Mouse (Mus musculus): ENCODE measurements around the gene Tet2.

DNA sequence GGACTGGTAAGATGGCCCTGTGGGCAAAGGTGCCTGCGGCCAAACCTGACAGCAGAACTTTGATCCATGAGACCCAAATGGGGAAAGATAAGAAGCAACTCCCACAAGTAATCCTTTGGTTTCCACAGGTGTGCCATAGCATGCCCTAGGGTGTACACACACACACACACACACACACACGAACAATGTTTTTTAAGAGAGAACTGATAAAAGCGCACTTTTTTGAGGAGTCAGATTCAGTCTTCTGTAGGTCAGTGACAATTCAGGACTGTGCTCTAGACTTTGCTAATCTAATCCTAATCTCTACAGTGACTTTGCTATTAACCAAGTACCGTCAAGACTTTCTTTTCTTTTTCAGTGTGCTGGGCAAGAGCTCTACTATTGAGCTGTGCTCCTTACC, 9.2 kb upstream of the Tet2 start:
- TF ChIP-seq CTCF (IDR thresholded peaks at IDR 0.05; ENCODE audit: insufficient read depth, low read depth, low read length), result no peak
- no peak for TF ChIP-seq POLR2A (IDR thresholded peaks at IDR 0.05; ENCODE audit: insufficient read depth, low read depth, low read length)
